Mouse (Mus musculus): ENCODE measurements around the gene Dnttip1. TPM values are rescaled to one million over a fixed set of nuclear protein-coding genes. Genes with fewer than 3 reads are reported as not detected.

The Dnttip1 gene
- polyA plus RNA-seq, 1 experiment from 2014 or later: 55.1 TPM

DNA sequence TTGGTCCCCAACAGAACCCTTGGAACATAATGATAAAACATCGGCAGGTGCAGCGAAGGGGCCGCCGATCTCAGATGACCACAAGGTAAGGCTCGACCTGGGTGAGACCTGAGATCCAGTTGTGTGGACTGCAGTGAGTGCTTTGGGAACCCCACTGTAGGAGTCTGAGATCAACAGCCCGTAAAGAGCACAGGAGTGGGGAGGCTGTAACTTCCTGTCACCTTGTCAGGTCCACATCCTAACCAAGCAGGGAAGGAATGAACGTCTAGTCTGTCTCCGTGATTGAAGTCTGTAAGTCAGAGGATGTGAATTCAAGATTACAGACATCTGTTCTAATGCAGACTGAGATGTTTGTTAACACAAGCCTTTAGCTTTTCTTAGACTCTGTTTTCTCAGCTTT lies 910 bp downstream of the Dnttip1 start:
- no peak overlapping the region for H3K27ac ChIP-seq (ENCODE audit: low read length)
- peak overlapping the region; percentile 74 for H3K4me2 ChIP-seq (ENCODE audit: low read length)
- peak overlapping the region; percentile 93 for H3K9ac ChIP-seq (ENCODE audit: low read depth, low read length)
- 61% methylated on average over 8 of the region's 8 CpGs for WGBS
- ATAC-seq: no peak
- H3K36me3 ChIP-seq (ENCODE audit: control insufficient read depth, insufficient read depth, low read length): peaks cover 6% of the 10 kb centered on the region; the same call in 1 of the 2 replicates
- peak overlapping the region; percentile 90 for H3K4me3 ChIP-seq (ENCODE audit: low read depth, low read length)
- peaks cover 26% of the 10 kb centered on the region for H3K4me1 ChIP-seq (ENCODE audit: control insufficient read depth, insufficient read depth, low read length)
- no peaks in the 10 kb centered on the region for H3K9me3 ChIP-seq (replicated peaks; ENCODE audit: control insufficient read depth, low read length, poor library complexity, severe bottlenecking)
- H3K27me3 ChIP-seq (ENCODE audit: control insufficient read depth, insufficient read depth, low read depth, low read length): no peaks in the 10 kb centered on the region

DNA sequence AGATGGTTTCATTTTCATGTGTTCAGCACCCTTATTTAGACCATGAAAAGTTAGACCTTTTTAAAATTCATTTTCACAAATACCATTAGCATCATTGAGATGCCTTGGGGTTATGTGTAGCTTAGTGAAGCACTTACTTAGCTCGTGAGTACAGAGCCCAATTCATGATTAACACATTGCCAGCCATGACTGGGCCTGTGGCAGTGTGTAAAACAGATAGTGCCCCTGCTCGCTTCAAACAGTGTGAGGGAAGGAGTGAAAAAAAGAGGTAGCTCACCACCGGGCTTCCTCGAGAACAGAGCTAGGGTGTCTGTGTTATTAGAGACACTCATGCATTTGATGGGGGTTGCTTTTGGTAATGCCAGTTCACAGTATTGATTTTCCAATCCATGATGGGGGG lies 2.4 kb downstream of the Dnttip1 start:
- H3K4me1 ChIP-seq (ENCODE audit: control insufficient read depth, insufficient read depth, low read length): peaks cover 26% of the 10 kb centered on the region
- no peaks in the 10 kb centered on the region for H3K9me3 ChIP-seq (replicated peaks; ENCODE audit: control insufficient read depth, low read length, poor library complexity, severe bottlenecking)
- H3K36me3 ChIP-seq (ENCODE audit: control insufficient read depth, insufficient read depth, low read length): peaks cover 9% of the 10 kb centered on the region; the same call in 1 of the 2 replicates
- H3K4me2 ChIP-seq (ENCODE audit: low read length): no peak overlapping the region
- WGBS: 81% methylated on average over 4 of the region's 4 CpGs
- H3K27me3 ChIP-seq (ENCODE audit: control insufficient read depth, insufficient read depth, low read depth, low read length): no peaks in the 10 kb centered on the region
- ATAC-seq: no peak
- H3K27ac ChIP-seq (ENCODE audit: low read length): no peak overlapping the region
- no peak overlapping the region for H3K4me3 ChIP-seq (ENCODE audit: low read depth, low read length)
- H3K9ac ChIP-seq (ENCODE audit: low read depth, low read length): no peak overlapping the region

DNA sequence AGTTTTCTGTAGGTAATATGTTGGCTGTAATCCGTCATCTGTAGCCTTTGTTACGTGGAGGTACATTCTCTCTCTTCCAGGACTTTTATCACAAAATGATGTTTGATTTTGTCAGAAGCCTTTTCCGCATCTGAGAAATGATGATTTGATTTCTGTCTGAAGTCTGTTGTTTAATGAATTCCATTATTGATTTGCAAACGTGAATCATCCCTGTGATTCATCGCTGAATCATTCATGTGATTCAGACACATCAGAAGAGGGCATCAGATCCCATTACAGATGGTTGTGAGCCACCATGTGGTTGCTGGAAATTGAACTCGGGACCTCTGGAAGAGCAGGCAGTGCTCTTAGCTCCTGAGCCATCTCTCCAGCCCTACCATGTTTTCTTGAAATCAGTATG lies 3.2 kb downstream of the Dnttip1 start:
- Histone ChIP-seq H3K27me3 (ENCODE audit: control insufficient read depth, insufficient read depth, low read depth, low read length) (no peaks in the 10 kb centered on the region), H3K9me3 (replicated peaks; ENCODE audit: control insufficient read depth, low read length, poor library complexity, severe bottlenecking) (no peaks in the 10 kb centered on the region), H3K27ac (ENCODE audit: low read length) (no peak overlapping the region), H3K4me3 (ENCODE audit: low read depth, low read length) (no peak overlapping the region), H3K9ac (ENCODE audit: low read depth, low read length) (no peak overlapping the region), H3K4me2 (ENCODE audit: low read length) (no peak overlapping the region), H3K36me3 (ENCODE audit: control insufficient read depth, insufficient read depth, low read length) (peaks cover 9% of the 10 kb centered on the region), H3K4me1 (ENCODE audit: control insufficient read depth, insufficient read depth, low read length) (peaks cover 26% of the 10 kb centered on the region)
- 87% methylated on average over 6 of the region's 6 CpGs for WGBS
- ATAC-seq: no peak

DNA sequence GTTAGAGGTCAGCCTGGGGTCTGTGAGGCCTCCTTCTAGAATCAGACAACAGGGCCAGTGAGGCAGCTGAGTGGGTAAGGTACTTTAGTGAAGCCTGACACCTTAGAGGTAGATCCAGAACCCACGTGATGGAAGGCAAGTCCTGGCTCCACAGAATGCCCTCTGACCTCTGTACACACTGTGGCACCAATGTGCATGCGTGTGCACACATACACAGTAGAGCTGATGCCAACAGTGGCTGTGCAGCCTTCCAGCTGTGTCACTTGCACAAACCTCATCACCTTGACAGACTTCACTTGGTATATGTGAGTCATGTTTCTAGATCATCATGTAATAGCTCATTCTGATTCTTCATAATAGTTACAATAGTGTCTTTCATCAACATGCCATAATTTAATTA lies 6.7 kb downstream of the Dnttip1 start:
- no peak overlapping the region for H3K9ac ChIP-seq (ENCODE audit: low read depth, low read length)
- ATAC-seq: no peak
- WGBS: 96% methylated on average over 2 of the region's 2 CpGs
- no peak overlapping the region for H3K27ac ChIP-seq (ENCODE audit: low read length)
- H3K9me3 ChIP-seq (replicated peaks; ENCODE audit: control insufficient read depth, low read length, poor library complexity, severe bottlenecking): no peaks in the 10 kb centered on the region
- peaks cover 29% of the 10 kb centered on the region for H3K36me3 ChIP-seq (ENCODE audit: control insufficient read depth, insufficient read depth, low read length)
- no peak overlapping the region for H3K4me2 ChIP-seq (ENCODE audit: low read length)
- no peaks in the 10 kb centered on the region for H3K27me3 ChIP-seq (ENCODE audit: control insufficient read depth, insufficient read depth, low read depth, low read length)
- H3K4me1 ChIP-seq (ENCODE audit: control insufficient read depth, insufficient read depth, low read length): peaks cover 8% of the 10 kb centered on the region
- no peak overlapping the region for H3K4me3 ChIP-seq (ENCODE audit: low read depth, low read length)

DNA sequence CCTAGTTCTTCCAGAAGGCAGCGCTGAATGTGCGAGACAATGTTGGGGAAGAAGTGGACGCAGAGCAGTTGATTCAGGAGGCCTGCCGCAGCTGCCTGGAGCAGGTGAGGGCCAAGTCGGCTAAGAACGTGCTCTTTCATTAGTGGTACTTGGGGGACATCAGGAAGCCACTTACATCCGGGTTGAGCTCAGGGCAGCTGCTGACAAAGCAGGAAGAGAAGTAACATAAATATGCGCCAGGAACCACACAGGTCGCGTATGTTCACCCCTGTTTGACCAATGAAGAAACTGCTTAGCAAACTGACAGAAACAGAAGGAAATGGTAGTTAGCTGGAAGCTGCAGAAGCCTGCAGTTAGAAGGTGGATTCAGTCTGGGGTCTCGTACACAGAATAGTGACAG lies 8.3 kb downstream of the Dnttip1 start:
- no peak for ATAC-seq

DNA sequence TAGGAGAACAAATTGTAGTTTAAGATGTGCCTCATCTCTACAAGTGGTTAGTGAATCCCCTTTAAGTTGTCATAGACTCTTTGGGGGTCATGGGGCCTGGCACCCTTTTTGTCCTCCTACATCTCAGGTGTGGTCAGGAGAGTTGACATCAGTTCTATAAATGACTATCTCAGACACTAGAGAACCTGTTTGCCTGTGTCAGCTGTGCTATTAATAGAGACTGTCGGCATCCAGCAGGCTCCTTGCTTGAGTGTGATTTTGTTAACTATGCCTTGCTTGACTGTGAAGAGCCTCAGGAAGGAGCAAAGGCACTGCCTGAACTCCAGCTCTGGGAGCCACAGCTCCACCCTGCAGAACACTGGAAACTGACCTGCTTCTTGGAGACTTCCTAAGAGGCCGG lies 9.0 kb downstream of the Dnttip1 start:
- peaks cover 36% of the 10 kb centered on the region for H3K36me3 ChIP-seq (ENCODE audit: control insufficient read depth, insufficient read depth, low read length)
- H3K27ac ChIP-seq (ENCODE audit: low read length): no peak overlapping the region
- no peak overlapping the region for H3K4me3 ChIP-seq (ENCODE audit: low read depth, low read length)
- H3K9me3 ChIP-seq (replicated peaks; ENCODE audit: control insufficient read depth, low read length, poor library complexity, severe bottlenecking): no peaks in the 10 kb centered on the region
- no peak for ATAC-seq
- H3K9ac ChIP-seq (ENCODE audit: low read depth, low read length): no peak overlapping the region
- no peaks in the 10 kb centered on the region for H3K27me3 ChIP-seq (ENCODE audit: control insufficient read depth, insufficient read depth, low read depth, low read length)
- H3K4me1 ChIP-seq (ENCODE audit: control insufficient read depth, insufficient read depth, low read length): no peaks in the 10 kb centered on the region
- WGBS: 92% methylated on average over 2 of the region's 2 CpGs
- no peak overlapping the region for H3K4me2 ChIP-seq (ENCODE audit: low read length)

More for the DNA sequence above, 8.3 kb downstream of the Dnttip1 start:
- Histone ChIP-seq H3K4me2 (ENCODE audit: low read length) (no peak overlapping the region), H3K9me3 (replicated peaks; ENCODE audit: control insufficient read depth, low read length, poor library complexity, severe bottlenecking) (no peaks in the 10 kb centered on the region), H3K27me3 (ENCODE audit: control insufficient read depth, insufficient read depth, low read depth, low read length) (no peaks in the 10 kb centered on the region), H3K36me3 (ENCODE audit: control insufficient read depth, insufficient read depth, low read length) (peaks cover 34% of the 10 kb centered on the region), H3K4me3 (ENCODE audit: low read depth, low read length) (no peak overlapping the region), H3K4me1 (ENCODE audit: control insufficient read depth, insufficient read depth, low read length) (no peaks in the 10 kb centered on the region), H3K27ac (ENCODE audit: low read length) (no peak overlapping the region), H3K9ac (ENCODE audit: low read depth, low read length) (no peak overlapping the region)
- 91% methylated on average over 11 of the region's 11 CpGs for WGBS

DNA sequence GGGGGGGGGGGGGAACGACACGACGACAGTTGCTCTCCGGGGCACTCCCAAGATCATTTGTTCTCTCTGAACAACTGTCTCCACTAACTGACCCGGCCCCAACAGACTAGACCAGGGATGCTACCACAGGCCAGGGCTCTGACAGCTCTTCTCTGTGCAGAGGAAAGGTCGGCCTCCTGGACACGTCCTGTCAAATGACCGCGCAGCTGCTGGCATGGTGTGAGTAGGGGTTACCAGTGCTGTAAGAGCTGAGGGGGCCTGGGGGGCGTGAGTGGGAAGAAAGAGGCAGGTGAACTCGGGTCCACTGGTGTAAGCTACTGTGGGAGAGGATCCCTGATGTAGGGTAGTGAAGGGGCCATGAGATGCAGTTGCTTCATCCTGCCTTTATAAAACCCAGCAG lies 12.1 kb downstream of the Dnttip1 start:
- no peak overlapping the region for H3K4me2 ChIP-seq (ENCODE audit: low read length)
- peaks cover 43% of the 10 kb centered on the region for H3K36me3 ChIP-seq (ENCODE audit: control insufficient read depth, insufficient read depth, low read length)
- no peak overlapping the region for H3K4me3 ChIP-seq (ENCODE audit: low read depth, low read length)
- 93% methylated on average over 11 of the region's 11 CpGs for WGBS
- H3K27ac ChIP-seq (ENCODE audit: low read length): no peak overlapping the region
- no peak overlapping the region for H3K9ac ChIP-seq (ENCODE audit: low read depth, low read length)
- no peaks in the 10 kb centered on the region for H3K9me3 ChIP-seq (replicated peaks; ENCODE audit: control insufficient read depth, low read length, poor library complexity, severe bottlenecking)
- H3K4me1 ChIP-seq (ENCODE audit: control insufficient read depth, insufficient read depth, low read length): no peaks in the 10 kb centered on the region
- no peaks in the 10 kb centered on the region for H3K27me3 ChIP-seq (ENCODE audit: control insufficient read depth, insufficient read depth, low read depth, low read length)
- ATAC-seq: no peak

DNA sequence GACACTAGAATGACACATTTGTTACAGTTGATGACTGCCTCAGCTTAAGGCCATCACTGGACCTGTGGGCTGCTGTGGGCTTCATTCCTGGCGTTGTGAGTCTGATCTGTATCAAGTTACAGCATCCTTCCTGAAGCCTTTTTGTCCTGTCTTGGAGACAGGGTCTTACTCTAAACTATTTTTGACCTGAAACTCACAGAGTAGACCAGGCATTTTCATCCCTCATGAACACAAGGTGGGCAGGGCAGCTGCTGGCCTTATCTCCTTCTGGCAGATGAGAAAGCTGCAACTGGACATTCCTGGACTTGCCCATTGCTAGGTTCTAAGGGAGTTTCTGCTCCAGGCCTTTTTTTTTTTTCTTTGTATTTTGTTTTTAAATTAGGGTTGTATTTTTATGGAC lies 12.9 kb downstream of the Dnttip1 start:
- WGBS: 89% methylated on average over 1 of the region's 1 CpGs
- no peak overlapping the region for H3K9ac ChIP-seq (ENCODE audit: low read depth, low read length)

DNA sequence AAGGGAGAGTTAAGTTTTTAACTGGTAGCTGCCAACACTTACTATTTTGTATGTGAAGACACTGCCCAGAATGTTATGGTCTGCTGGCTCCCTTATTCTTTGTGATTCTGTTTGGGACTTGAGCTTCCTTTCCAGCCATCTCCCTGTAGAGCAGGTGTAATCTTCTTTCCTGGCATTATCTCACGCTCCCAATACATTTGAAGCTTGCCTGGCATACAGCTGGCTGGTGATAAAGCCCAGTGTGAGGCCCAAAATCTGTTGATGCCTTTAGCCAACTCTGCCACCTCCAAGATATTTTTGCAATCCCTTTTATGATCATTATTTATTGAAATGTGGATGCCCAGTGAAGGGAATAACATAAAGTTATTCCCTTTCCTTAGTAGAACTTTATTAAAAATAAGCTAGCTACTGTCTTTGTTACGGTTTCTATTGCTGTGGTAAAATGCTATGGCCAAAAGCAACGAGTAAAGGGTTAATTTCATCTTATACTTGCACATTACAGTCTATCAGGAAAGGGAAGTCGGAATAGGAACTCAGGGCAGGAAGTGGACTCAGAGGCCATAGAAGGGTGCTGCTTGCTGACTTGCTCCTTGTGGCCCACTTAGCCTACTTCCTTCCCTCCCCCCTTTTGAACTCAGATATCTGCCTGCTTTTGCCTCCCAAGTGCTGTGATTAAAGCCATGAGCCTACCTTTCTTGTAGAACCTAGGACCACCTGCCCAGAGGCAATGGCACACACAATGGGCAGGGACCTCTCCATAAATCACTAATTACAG lies 14.5 kb downstream of the Dnttip1 start:
- no peak for ATAC-seq
- Histone ChIP-seq H3K36me3 (ENCODE audit: control insufficient read depth, insufficient read depth, low read length) (peaks cover 42% of the 10 kb centered on the region), H3K4me2 (ENCODE audit: low read length) (no peak overlapping the region), H3K4me3 (ENCODE audit: low read depth, low read length) (no peak overlapping the region), H3K27me3 (ENCODE audit: control insufficient read depth, insufficient read depth, low read depth, low read length) (no peaks in the 10 kb centered on the region), H3K9ac (ENCODE audit: low read depth, low read length) (no peak overlapping the region), H3K27ac (ENCODE audit: low read length) (no peak overlapping the region), H3K4me1 (ENCODE audit: control insufficient read depth, insufficient read depth, low read length) (no peaks in the 10 kb centered on the region), H3K9me3 (replicated peaks; ENCODE audit: control insufficient read depth, low read length, poor library complexity, severe bottlenecking) (no peaks in the 10 kb centered on the region)
- 82% methylated on average over 4 of the region's 4 CpGs for WGBS

More for the DNA sequence above, 12.9 kb downstream of the Dnttip1 start:
- no peaks in the 10 kb centered on the region for H3K9me3 ChIP-seq (replicated peaks; ENCODE audit: control insufficient read depth, low read length, poor library complexity, severe bottlenecking)
- H3K36me3 ChIP-seq (ENCODE audit: control insufficient read depth, insufficient read depth, low read length): peaks cover 43% of the 10 kb centered on the region
- H3K4me3 ChIP-seq (ENCODE audit: low read depth, low read length): no peak overlapping the region
- no peaks in the 10 kb centered on the region for H3K27me3 ChIP-seq (ENCODE audit: control insufficient read depth, insufficient read depth, low read depth, low read length)
- H3K27ac ChIP-seq (ENCODE audit: low read length): no peak overlapping the region
- H3K4me2 ChIP-seq (ENCODE audit: low read length): no peak overlapping the region
- no peaks in the 10 kb centered on the region for H3K4me1 ChIP-seq (ENCODE audit: control insufficient read depth, insufficient read depth, low read length)
- no peak for ATAC-seq

All from midbrain, embryonic 16.5 days (tissue).